Mouse (Mus musculus): ENCODE measurements around the gene 5730522E02Rik. TPM values are rescaled to one million over a fixed set of nuclear protein-coding genes. Genes with fewer than 3 reads are reported as not detected.

5730522E02Rik gene
- polyA plus RNA-seq, 1 experiment from 2014 or later: 12.3 TPM

- 91% methylated on average over 3 of the region's 3 CpGs for WGBS
Measured at GRCm38 (mm10) chr11:25893906-25894305, 316.7 kb downstream of the 5730522E02Rik start.

GRCm38 (mm10) chr11:25872983-25873382 lies 337.6 kb downstream of the 5730522E02Rik start:
- H3K9me3 ChIP-seq (ENCODE audit: control insufficient read depth, low read length): no peaks in the 10 kb centered on the region
- ATAC-seq: no peak

More at GRCm38 (mm10) chr11:25893906-25894305, 316.7 kb downstream of the 5730522E02Rik start:
- H3K36me3 ChIP-seq (ENCODE audit: control insufficient read depth, insufficient read depth, low read length): no peaks in the 10 kb centered on the region
- ATAC-seq: no peak
- H3K9ac ChIP-seq (ENCODE audit: low read depth, low read length): no peak overlapping the region
- no peak overlapping the region for H3K27ac ChIP-seq (ENCODE audit: low read depth, low read length)
- H3K4me2 ChIP-seq (ENCODE audit: low read length): no peak overlapping the region
- no peaks in the 10 kb centered on the region for H3K9me3 ChIP-seq (ENCODE audit: control insufficient read depth, low read length)
- H3K4me3 ChIP-seq (ENCODE audit: low read length): no peak overlapping the region
- no peaks in the 10 kb centered on the region for H3K27me3 ChIP-seq (replicated peaks; ENCODE audit: control insufficient read depth, insufficient read depth, low read length)
- H3K4me1 ChIP-seq (ENCODE audit: control insufficient read depth, insufficient read depth, low read depth, low read length): no peaks in the 10 kb centered on the region

DNA sequence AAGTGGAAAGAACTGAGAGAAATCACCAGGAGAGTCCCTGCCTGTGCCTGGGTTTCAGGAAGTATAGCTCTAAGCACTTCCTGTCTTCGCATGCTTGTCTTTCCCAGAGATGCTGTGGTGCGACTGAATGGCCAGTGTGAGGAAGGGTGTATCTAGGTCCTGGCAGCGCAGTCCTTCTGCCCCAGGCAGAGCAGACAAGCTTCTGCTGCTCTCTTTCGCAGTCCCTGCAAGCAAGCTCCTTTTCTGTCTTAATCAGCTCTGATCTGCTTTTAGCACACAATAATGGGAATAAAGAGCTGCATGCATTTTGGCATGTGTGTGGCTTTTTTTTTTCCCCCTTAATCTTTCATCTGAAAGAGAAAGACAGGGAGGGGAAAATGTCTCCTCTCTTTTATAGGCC lies 338.2 kb downstream of the 5730522E02Rik start:
- no peaks in the 10 kb centered on the region for H3K4me1 ChIP-seq (ENCODE audit: control insufficient read depth, insufficient read depth, low read depth, low read length)
- no peak overlapping the region for H3K4me2 ChIP-seq (ENCODE audit: low read length)
- no peak overlapping the region for H3K9ac ChIP-seq (ENCODE audit: low read depth, low read length)
- ATAC-seq: no peak
- no peaks in the 10 kb centered on the region for H3K9me3 ChIP-seq (ENCODE audit: control insufficient read depth, low read length)
- WGBS: 31% methylated on average over 4 of the region's 4 CpGs
- no peaks in the 10 kb centered on the region for H3K27me3 ChIP-seq (replicated peaks; ENCODE audit: control insufficient read depth, insufficient read depth, low read length)
- no peaks in the 10 kb centered on the region for H3K36me3 ChIP-seq (ENCODE audit: control insufficient read depth, insufficient read depth, low read length)
- no peak overlapping the region for H3K27ac ChIP-seq (ENCODE audit: low read depth, low read length)
- H3K4me3 ChIP-seq (ENCODE audit: low read length): no peak overlapping the region

More at GRCm38 (mm10) chr11:25872983-25873382, 337.6 kb downstream of the 5730522E02Rik start:
- Histone ChIP-seq H3K4me3 (ENCODE audit: low read length) (no peak overlapping the region), H3K36me3 (ENCODE audit: control insufficient read depth, insufficient read depth, low read length) (no peaks in the 10 kb centered on the region), H3K27ac (ENCODE audit: low read depth, low read length) (no peak overlapping the region), H3K4me1 (ENCODE audit: control insufficient read depth, insufficient read depth, low read depth, low read length) (no peaks in the 10 kb centered on the region), H3K4me2 (ENCODE audit: low read length) (no peak overlapping the region), H3K9ac (ENCODE audit: low read depth, low read length) (no peak overlapping the region), H3K27me3 (replicated peaks; ENCODE audit: control insufficient read depth, insufficient read depth, low read length) (no peaks in the 10 kb centered on the region)

GRCm38 (mm10) chr11:25866292-25866691 lies 344.3 kb downstream of the 5730522E02Rik start:
- Histone ChIP-seq H3K27me3 (replicated peaks; ENCODE audit: control insufficient read depth, insufficient read depth, low read length) (no peaks in the 10 kb centered on the region; the same call in 1 of the 2 replicates), H3K4me3 (ENCODE audit: low read length) (no peak overlapping the region), H3K9ac (ENCODE audit: low read depth, low read length) (no peak overlapping the region), H3K9me3 (ENCODE audit: control insufficient read depth, low read length) (no peaks in the 10 kb centered on the region), H3K4me2 (ENCODE audit: low read length) (no peak overlapping the region), H3K36me3 (ENCODE audit: control insufficient read depth, insufficient read depth, low read length) (no peaks in the 10 kb centered on the region), H3K27ac (ENCODE audit: low read depth, low read length) (no peak overlapping the region), H3K4me1 (ENCODE audit: control insufficient read depth, insufficient read depth, low read depth, low read length) (0 out of 2 replicates have a peak, but pooled peaks cover 2% of the 10 kb centered on the region)
- WGBS: 58% methylated on average over 2 of the region's 2 CpGs
- peak; percentile 68; the same call in 1 of the 2 replicates for ATAC-seq

GRCm38 (mm10) chr11:25862686-25863085 lies 347.9 kb downstream of the 5730522E02Rik start:
- peak; percentile 86 for ATAC-seq
- Histone ChIP-seq H3K4me3 (ENCODE audit: low read length) (no peak overlapping the region; the same call in 1 of the 2 replicates), H3K36me3 (ENCODE audit: control insufficient read depth, insufficient read depth, low read length) (no peaks in the 10 kb centered on the region), H3K4me2 (ENCODE audit: low read length) (peak overlapping the region; percentile 45), H3K9me3 (ENCODE audit: control insufficient read depth, low read length) (no peaks in the 10 kb centered on the region), H3K27ac (ENCODE audit: low read depth, low read length) (no peak overlapping the region), H3K4me1 (ENCODE audit: control insufficient read depth, insufficient read depth, low read depth, low read length) (0 out of 2 replicates have a peak, but pooled peaks cover 2% of the 10 kb centered on the region), H3K9ac (ENCODE audit: low read depth, low read length) (peak overlapping the region; percentile 35; the same call in 1 of the 2 replicates), H3K27me3 (replicated peaks; ENCODE audit: control insufficient read depth, insufficient read depth, low read length) (no peaks in the 10 kb centered on the region; the same call in 1 of the 2 replicates)
- WGBS: 9% methylated on average over 9 of the region's 9 CpGs

- no peaks in the 10 kb centered on the region for H3K27me3 ChIP-seq (replicated peaks; ENCODE audit: control insufficient read depth, insufficient read depth, low read length)
- peak overlapping the region; percentile 40 for H3K4me2 ChIP-seq (ENCODE audit: low read length)
- ATAC-seq: 0 out of 2 replicates have a peak, but pooled peaks have one; percentile 28
- H3K9me3 ChIP-seq (ENCODE audit: control insufficient read depth, low read length): no peaks in the 10 kb centered on the region
- H3K36me3 ChIP-seq (ENCODE audit: control insufficient read depth, insufficient read depth, low read length): no peaks in the 10 kb centered on the region
- H3K4me1 ChIP-seq (ENCODE audit: control insufficient read depth, insufficient read depth, low read depth, low read length): peaks cover 21% of the 10 kb centered on the region
- WGBS: 22% methylated on average over 16 of the region's 16 CpGs
- peak overlapping the region; percentile 67 for H3K27ac ChIP-seq (ENCODE audit: low read depth, low read length)
- no peak overlapping the region for H3K4me3 ChIP-seq (ENCODE audit: low read length)
- H3K9ac ChIP-seq (ENCODE audit: low read depth, low read length): no peak overlapping the region
Measured at GRCm38 (mm10) chr11:25856629-25857568, 353.7 kb downstream of the 5730522E02Rik start.

- H3K27ac ChIP-seq (ENCODE audit: low read depth, low read length): peak overlapping the region; percentile 36
- H3K4me3 ChIP-seq (ENCODE audit: low read length): no peak overlapping the region
- H3K4me2 ChIP-seq (ENCODE audit: low read length): peak overlapping the region; percentile 40
- no peaks in the 10 kb centered on the region for H3K9me3 ChIP-seq (ENCODE audit: control insufficient read depth, low read length)
- H3K27me3 ChIP-seq (replicated peaks; ENCODE audit: control insufficient read depth, insufficient read depth, low read length): no peaks in the 10 kb centered on the region
- peak overlapping the region; percentile 36 for H3K9ac ChIP-seq (ENCODE audit: low read depth, low read length)
- 27% methylated on average over 9 of the region's 9 CpGs for WGBS
- H3K4me1 ChIP-seq (ENCODE audit: control insufficient read depth, insufficient read depth, low read depth, low read length): peaks cover 21% of the 10 kb centered on the region
- no peak for ATAC-seq
- no peaks in the 10 kb centered on the region for H3K36me3 ChIP-seq (ENCODE audit: control insufficient read depth, insufficient read depth, low read length)
Measured at GRCm38 (mm10) chr11:25855794-25856193, 354.8 kb downstream of the 5730522E02Rik start.

- no peaks in the 10 kb centered on the region for H3K36me3 ChIP-seq (ENCODE audit: control insufficient read depth, insufficient read depth, low read length)
- 0 out of 2 replicates have a peak, but pooled peaks have one; percentile 45 for ATAC-seq
Measured at GRCm38 (mm10) chr11:25854216-25854615, 356.3 kb downstream of the 5730522E02Rik start.

DNA sequence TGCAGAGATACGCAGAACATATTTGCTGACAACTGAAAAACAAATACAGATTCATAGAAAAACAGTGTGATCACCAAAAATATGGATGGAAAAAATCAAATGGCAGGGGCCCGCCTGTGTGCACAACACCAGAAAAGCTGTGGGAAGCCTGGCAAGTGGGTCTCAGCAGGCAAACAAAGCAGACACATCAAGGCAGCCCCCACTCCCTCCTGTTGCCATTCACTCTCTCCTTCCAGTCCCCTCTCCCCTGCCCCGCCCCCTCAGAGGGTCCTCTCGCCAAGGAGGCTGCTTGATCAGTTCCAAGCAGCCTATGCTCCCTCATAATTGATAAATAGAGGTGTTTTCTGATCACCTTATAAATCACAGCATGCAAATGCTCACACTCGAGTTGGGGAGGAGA lies 357.5 kb downstream of the 5730522E02Rik start:
- H3K27ac ChIP-seq (ENCODE audit: low read depth, low read length): peak overlapping the region; percentile 48
- 0 out of 2 replicates have a peak, but pooled peaks have one; percentile 10 for ATAC-seq

More at GRCm38 (mm10) chr11:25854216-25854615, 356.3 kb downstream of the 5730522E02Rik start:
- Histone ChIP-seq H3K4me3 (ENCODE audit: low read length) (no peak overlapping the region), H3K27ac (ENCODE audit: low read depth, low read length) (0 out of 2 replicates have a peak overlapping the region, but pooled peaks have one; percentile 57), H3K9me3 (ENCODE audit: control insufficient read depth, low read length) (no peaks in the 10 kb centered on the region), H3K27me3 (replicated peaks; ENCODE audit: control insufficient read depth, insufficient read depth, low read length) (no peaks in the 10 kb centered on the region), H3K4me2 (ENCODE audit: low read length) (no peak overlapping the region), H3K4me1 (ENCODE audit: control insufficient read depth, insufficient read depth, low read depth, low read length) (peaks cover 21% of the 10 kb centered on the region), H3K9ac (ENCODE audit: low read depth, low read length) (no peak overlapping the region)
- WGBS: 35% methylated on average over 10 of the region's 10 CpGs

More for the DNA sequence above, 357.5 kb downstream of the 5730522E02Rik start:
- Histone ChIP-seq H3K4me3 (ENCODE audit: low read length) (no peak overlapping the region), H3K36me3 (ENCODE audit: control insufficient read depth, insufficient read depth, low read length) (no peaks in the 10 kb centered on the region), H3K4me2 (ENCODE audit: low read length) (no peak overlapping the region), H3K9me3 (ENCODE audit: control insufficient read depth, low read length) (no peaks in the 10 kb centered on the region), H3K9ac (ENCODE audit: low read depth, low read length) (no peak overlapping the region), H3K4me1 (ENCODE audit: control insufficient read depth, insufficient read depth, low read depth, low read length) (peaks cover 21% of the 10 kb centered on the region), H3K27me3 (replicated peaks; ENCODE audit: control insufficient read depth, insufficient read depth, low read length) (no peaks in the 10 kb centered on the region)
- 21% methylated on average over 5 of the region's 5 CpGs for WGBS

Measured in hindbrain, embryonic 16.5 days (tissue).